In genomic region chr12:86897769-86898273, GRCm38 (mm10) we compare ENCODE assay signal across 8 mouse cellular contexts. TPM values are rescaled to one million over a fixed set of nuclear protein-coding genes. Genes with fewer than 3 reads are reported as not detected.
DNase-seq lines count a peak whose midpoint lies in the region; ATAC-seq and TF ChIP-seq lines count a peak whose summit lies in the region.

No protein-coding gene starts in this region.

- TF ChIP-seq POLR2A in MEL (IDR thresholded peaks at IDR 0.05; ENCODE audit: control insufficient read depth in 1 of 2, insufficient read depth in 1 of 2, low read depth in 1 of 2, low read length in 2 of 2, poor library complexity in 1 of 2) = no peak

- peaks cover 77% of the 10 kb centered on the region for H3K4me1 ChIP-seq in heart, embryonic 13.5 days
- peaks cover 13 to 39% of the 10 kb centered on the region in 2 experiments for H3K4me1 ChIP-seq in MEL (ENCODE audit: control insufficient read depth in 1 of 2, insufficient read depth in 2 of 2, low read length in 2 of 2)
- peaks cover 65% of the 10 kb centered on the region for H3K4me1 ChIP-seq in forebrain, embryonic 16.5 days (replicated peaks; ENCODE audit: control insufficient read depth, insufficient read depth, low read length)
- peaks cover 62% of the 10 kb centered on the region for H3K4me1 ChIP-seq in liver, postnatal 0 days (ENCODE audit: insufficient read depth)

- no peak overlapping the region for H3K4me2 ChIP-seq in heart, embryonic 13.5 days
- peak overlapping the region; percentile 67 for H3K4me2 ChIP-seq in forebrain, embryonic 16.5 days (ENCODE audit: low read length)
- peak overlapping the region; percentile 2; the same call in 1 of the 2 replicates for H3K4me2 ChIP-seq in liver, postnatal 0 days (ENCODE audit: low read depth, low read length)

- TF ChIP-seq RAD21 in MEL (IDR thresholded peaks at IDR 0.05; ENCODE audit: low read depth, low read length) = no peak

- no peak for DNase-seq in heart, adult 8-10 months (ENCODE audit: low spot score)
- DNase-seq in MEL (ENCODE audit: low read depth, low spot score) = no peak
- DNase-seq in liver, postnatal 0 days = no peak
- DNase-seq in natural killer cell, adult 2 months (ENCODE audit: low spot score in 2 of 2) = no peak
- DNase-seq in kidney, adult 9 months = no peak

- H3K9ac ChIP-seq in heart, embryonic 13.5 days = peak overlapping the region; percentile 77
- H3K9ac ChIP-seq in MEL (ENCODE audit: control insufficient read depth, low read depth, low read length, poor library complexity, severe bottlenecking) = peak overlapping the region; percentile 62
- peak overlapping the region; percentile 59 for H3K9ac ChIP-seq in forebrain, embryonic 16.5 days (replicated peaks; ENCODE audit: low read depth, low read length)
- peak overlapping the region; percentile 1; the same call in 1 of the 2 replicates for H3K9ac ChIP-seq in liver, postnatal 0 days (replicated peaks)

- no peak for TF ChIP-seq EP300 in MEL (IDR thresholded peaks at IDR 0.05; ENCODE audit: low read depth in 1 of 2, low read length in 2 of 2)
- TF ChIP-seq EP300 in liver, postnatal 0 days (IDR thresholded peaks at IDR 0.05; ENCODE audit: low read depth) = no peak

- H3K79me2 ChIP-seq in MEL (ENCODE audit: control insufficient read depth, insufficient read depth, low read length, poor library complexity) = peaks cover 5% of the 10 kb centered on the region

- TF ChIP-seq CTCF in MEL (IDR thresholded peaks at IDR 0.05 in 2 of 3, conservative IDR thresholded peaks at IDR 0.05 in 1 of 3; ENCODE audit: control insufficient read depth in 1 of 3, insufficient read depth in 1 of 3, low read depth in 2 of 3, low read length in 3 of 3, poor library complexity in 1 of 3, severe bottlenecking in 1 of 3) = no peak
- no peak for TF ChIP-seq CTCF in liver, postnatal 0 days (IDR thresholded peaks at IDR 0.05; ENCODE audit: low read depth)

- WGBS in heart, embryonic 13.5 days = 43% methylated on average over 7 of the region's 7 CpGs
- WGBS in forebrain, embryonic 16.5 days = 21% methylated on average over 7 of the region's 7 CpGs
- 81% methylated on average over 7 of the region's 7 CpGs for WGBS in liver, postnatal 0 days (ENCODE audit: insufficient replicate concordance)

- no peaks in the 10 kb centered on the region for H3K36me3 ChIP-seq in heart, embryonic 13.5 days
- peaks cover 0 to 40% of the 10 kb centered on the region in 2 experiments; a peak in 2 of 4 replicates for H3K36me3 ChIP-seq in MEL (ENCODE audit: control insufficient read depth in 1 of 2, insufficient read depth in 2 of 2, low read length in 2 of 2)
- no peaks in the 10 kb centered on the region for H3K36me3 ChIP-seq in forebrain, embryonic 16.5 days (ENCODE audit: control insufficient read depth, insufficient read depth)
- no peaks in the 10 kb centered on the region for H3K36me3 ChIP-seq in liver, postnatal 0 days (replicated peaks; ENCODE audit: insufficient read depth, low read length)

- no peak overlapping the region for H3K4me3 ChIP-seq in heart, embryonic 13.5 days
- H3K4me3 ChIP-seq in MEL (ENCODE audit: control insufficient read depth in 1 of 2, insufficient read depth in 1 of 2, low read depth in 2 of 2, low read length in 2 of 2) = peak overlapping the region; percentile 49 to 68; a peak in 2 of 4 replicates
- H3K4me3 ChIP-seq in forebrain, embryonic 16.5 days (replicated peaks; ENCODE audit: low read length) = no peak overlapping the region
- no peak overlapping the region for H3K4me3 ChIP-seq in liver, postnatal 0 days (ENCODE audit: low read depth, low read length)

- ATAC-seq in heart, embryonic 13.5 days (ENCODE audit: extremely low read depth, insufficient number of reproducible peaks, low FRiP score, low TSS enrichment) = no peak
- no peak for ATAC-seq in forebrain, embryonic 16.5 days
- no peak for ATAC-seq in liver, postnatal 0 days
- ATAC-seq in megakaryocyte progenitor cell, adult 5-6 weeks (replicated peaks; ENCODE audit: poor library complexity) = no peak

- no peaks in the 10 kb centered on the region for H3K9me3 ChIP-seq in heart, embryonic 13.5 days
- H3K9me3 ChIP-seq in MEL (replicated peaks; ENCODE audit: insufficient read depth, low read length) = no peaks in the 10 kb centered on the region
- no peaks in the 10 kb centered on the region for H3K9me3 ChIP-seq in forebrain, embryonic 16.5 days (ENCODE audit: control insufficient read depth, low read length)
- no peaks in the 10 kb centered on the region for H3K9me3 ChIP-seq in liver, postnatal 0 days (ENCODE audit: low read length)

- no peaks in the 10 kb centered on the region for H3K27me3 ChIP-seq in heart, embryonic 13.5 days (replicated peaks)
- no peaks in the 10 kb centered on the region for H3K27me3 ChIP-seq in MEL (ENCODE audit: control insufficient read depth in 1 of 2, insufficient read depth in 2 of 2, low read length in 2 of 2)
- no peaks in the 10 kb centered on the region for H3K27me3 ChIP-seq in forebrain, embryonic 16.5 days (replicated peaks; ENCODE audit: control insufficient read depth, insufficient read depth, low read length)
- H3K27me3 ChIP-seq in liver, postnatal 0 days (ENCODE audit: insufficient read depth, low read length) = no peaks in the 10 kb centered on the region

- peak overlapping the region; percentile 98 for H3K27ac ChIP-seq in heart, embryonic 13.5 days (replicated peaks)
- peak overlapping the region; percentile 87 for H3K27ac ChIP-seq in MEL (ENCODE audit: control insufficient read depth, low read depth, low read length)
- H3K27ac ChIP-seq in forebrain, embryonic 16.5 days (ENCODE audit: low read length) = peak overlapping the region; percentile 100
- peak overlapping the region; percentile 99 for H3K27ac ChIP-seq in liver, postnatal 0 days (ENCODE audit: low read depth)

TF ChIP-seq in MEL, 35 proteins besides CTCF, POLR2A, EP300 and RAD21:
- no peak for TF ChIP-seq UBTF (IDR thresholded peaks at IDR 0.05; ENCODE audit: borderline replicate concordance, insufficient read depth, low read depth, low read length)
- TF ChIP-seq POLR2AphosphoS5 (IDR thresholded peaks at IDR 0.05; ENCODE audit: borderline replicate concordance, low read depth, low read length) = no peak
- TF ChIP-seq ZKSCAN1 (IDR thresholded peaks at IDR 0.05; ENCODE audit: low read depth, low read length) = no peak
- TF ChIP-seq JUND (IDR thresholded peaks at IDR 0.05; ENCODE audit: low read depth, low read length) = no peak
- no peak for TF ChIP-seq SMC3 (IDR thresholded peaks at IDR 0.05; ENCODE audit: low read depth, low read length)
- no peak for TF ChIP-seq ZNF384 (IDR thresholded peaks at IDR 0.05; ENCODE audit: low read depth, low read length)
- TF ChIP-seq USF1 (IDR thresholded peaks at IDR 0.05; ENCODE audit: low read depth, low read length) = no peak
- no peak for TF ChIP-seq GATA1 (IDR thresholded peaks at IDR 0.05; ENCODE audit: low read depth, low read length)
- no peak for TF ChIP-seq SIN3A (IDR thresholded peaks at IDR 0.05; ENCODE audit: low read length)
TF ChIP-seq in MEL: peak in this region for 0.

RNA-seq across cellular contexts. Expression of gene Irf2bpl, which starts 13.2 kb away (rescaled TPM):
- polyA plus RNA-seq in heart, embryonic 13.5 days (2015; fragmentation: Nextera tagmentation; extraction: Ambion mirVana) = 32.7 and 34.1 TPM in 2 replicates
- 10 to 100 TPM; 26.2 to 30.4 (median 27.8) TPM for total RNA-seq in heart, adult 8-10 months (2022)
- total RNA-seq in MEL (2012; rRNA removed) = 6.9 and 8.2 TPM in 2 replicates
- polyA plus RNA-seq in MEL (2012; ENCODE audit: insufficient read depth in 1 of 2, insufficient read length in 2 of 2, low read depth in 1 of 2, low replicate concordance in 2 of 2, missing spikeins in 1 of 2) = 1 to 10 TPM in 1 of 2 experiments, not detected in 1; 8.0 TPM
- polyA plus RNA-seq in forebrain, embryonic 16.5 days (2015; fragmentation: Nextera tagmentation; extraction: Ambion mirVana) = 67.0 and 74.0 TPM in 2 replicates
- 5.0 and 5.3 TPM in 2 replicates for polyA plus RNA-seq in liver, postnatal 0 days (2015; fragmentation: Nextera tagmentation; extraction: Ambion mirVana)
- 1.4 and 1.8 TPM in 2 replicates for total RNA-seq in megakaryocyte progenitor cell, adult 5-6 weeks (2015)
- total RNA-seq in megakaryocyte progenitor cell, adult 5-6 weeks (2017) = 1.6 and 1.7 TPM in 2 replicates

RNA-seq across cellular contexts. Expression of gene Cipc, which starts 49.0 kb away (rescaled TPM):
- 18.4 and 21.3 TPM in 2 replicates for polyA plus RNA-seq in heart, embryonic 13.5 days (2015; fragmentation: Nextera tagmentation; extraction: Ambion mirVana)
- total RNA-seq in heart, adult 8-10 months (2022) = 10 to 100 TPM; 42.4 to 53.8 (median 48.3) TPM
- total RNA-seq in MEL (2012; rRNA removed) = 22.5 and 24.8 TPM in 2 replicates
- polyA plus RNA-seq in MEL (2012; ENCODE audit: insufficient read depth in 1 of 2, insufficient read length in 2 of 2, low read depth in 1 of 2, low replicate concordance in 2 of 2, missing spikeins in 1 of 2) = 10 to 100 TPM; 27.5 to 98.1 TPM
- 61.5 and 62.7 TPM in 2 replicates for polyA plus RNA-seq in forebrain, embryonic 16.5 days (2015; fragmentation: Nextera tagmentation; extraction: Ambion mirVana)
- 4.4 and 4.7 TPM in 2 replicates for polyA plus RNA-seq in liver, postnatal 0 days (2015; fragmentation: Nextera tagmentation; extraction: Ambion mirVana)
- total RNA-seq in megakaryocyte progenitor cell, adult 5-6 weeks (2015) = 16.7 and 22.0 TPM in 2 replicates
- 17.6 and 23.7 TPM in 2 replicates for total RNA-seq in megakaryocyte progenitor cell, adult 5-6 weeks (2017)

Comparison
In these comparisons a context has a peak if more than half of its experiments do, and no peak if none do; other contexts are left out.
1. H3K4me3 ChIP-seq: peak in MEL (2 of 2); none in heart, embryonic 13.5 days (single experiment), forebrain, embryonic 16.5 days (single experiment) and liver, postnatal 0 days (single experiment).
2. H3K9ac ChIP-seq: peak in every context shown above with its lines; median percentile 77 in heart, embryonic 13.5 days; 62 in MEL; 59 in forebrain, embryonic 16.5 days; 1 in liver, postnatal 0 days.
3. Peak in every context shown above with its lines, with median percentiles within 50 percentile points of each other: H3K27ac ChIP-seq.